Mouse (Mus musculus) forebrain, embryonic 16.5 days (tissue): Measurements from ENCODE around the gene Btbd7. TPM values are rescaled to one million over a fixed set of nuclear protein-coding genes. Genes with fewer than 3 reads are reported as not detected.
A peak's percentile ranks its signal among the peaks of the same experiment; 100 is the strongest.

Experiments used
- ATAC-seq: fragments of 200-750 bp; cut with Nextera tagmentation; 2 replicates; pipeline ENCODE4 v1.8.0; 2017; ENCODE audit warnings: mild to moderate bottlenecking, moderate library complexity
- H3K27ac ChIP-seq: fragments of 300-500 bp; sonication (generic); 2 replicates; pipeline ENCODE4 v1.5.1; 2014; ENCODE audit warnings: low read length, control low read depth
- H3K27me3 ChIP-seq: fragments of 300-500 bp; sonication (generic); replicated peaks from 2 replicates; pipeline ENCODE4 v1.6.1; 2014; ENCODE audit warnings: low read length; ENCODE audit not compliant: control insufficient read depth, insufficient read depth
- H3K36me3 ChIP-seq: fragments of 300-500 bp; sonication (generic); 2 replicates; pipeline ENCODE4 v1.6.1; 2014; ENCODE audit not compliant: control insufficient read depth, insufficient read depth
- H3K4me1 ChIP-seq: fragments of 300-500 bp; sonication (generic); replicated peaks from 2 replicates; pipeline ENCODE4 v1.6.1; 2014; ENCODE audit warnings: low read length; ENCODE audit not compliant: control insufficient read depth, insufficient read depth
- H3K4me2 ChIP-seq: fragments of 300-500 bp; sonication (generic); 2 replicates; pipeline ENCODE4 v1.6.1; 2014; ENCODE audit warnings: mild to moderate bottlenecking, low read length, control low read depth
- H3K4me3 ChIP-seq: fragments of 300-500 bp; sonication (generic); replicated peaks from 2 replicates; pipeline ENCODE4 v1.5.1; 2014; ENCODE audit warnings: mild to moderate bottlenecking, low read length, control low read depth
- H3K9ac ChIP-seq: fragments of 300-500 bp; sonication (generic); replicated peaks from 2 replicates; pipeline ENCODE4 v1.6.1; 2014; ENCODE audit warnings: low read depth, low read length, control low read depth
- H3K9me3 ChIP-seq: fragments of 300-500 bp; sonication (generic); 2 replicates; pipeline ENCODE4 v1.6.1; 2016; ENCODE audit warnings: low read length; ENCODE audit not compliant: control insufficient read depth
- WGBS: fragments of 180-500 bp; shearing (Covaris S2); extraction: QIAGEN DNeasy Blood & Tissue Kit; methylation state at CpG from one replicate; pipeline ENCODE4 v1.1.7; 2014; 5-methylcytosine and 5-hydroxymethylcytosine counted together
- polyA plus RNA-seq: library from polyadenylated mRNA; unstranded; fragments of >200 nt; fragmentation: Nextera tagmentation; extraction: Ambion mirVana; gene quantifications from 2 replicates; pipeline ENCODE4 v1.2.1, GENCODE M21; 2015

Gene Btbd7
- polyA plus RNA-seq, 1 experiment from 2014 or later = 16.1 TPM

DNA sequence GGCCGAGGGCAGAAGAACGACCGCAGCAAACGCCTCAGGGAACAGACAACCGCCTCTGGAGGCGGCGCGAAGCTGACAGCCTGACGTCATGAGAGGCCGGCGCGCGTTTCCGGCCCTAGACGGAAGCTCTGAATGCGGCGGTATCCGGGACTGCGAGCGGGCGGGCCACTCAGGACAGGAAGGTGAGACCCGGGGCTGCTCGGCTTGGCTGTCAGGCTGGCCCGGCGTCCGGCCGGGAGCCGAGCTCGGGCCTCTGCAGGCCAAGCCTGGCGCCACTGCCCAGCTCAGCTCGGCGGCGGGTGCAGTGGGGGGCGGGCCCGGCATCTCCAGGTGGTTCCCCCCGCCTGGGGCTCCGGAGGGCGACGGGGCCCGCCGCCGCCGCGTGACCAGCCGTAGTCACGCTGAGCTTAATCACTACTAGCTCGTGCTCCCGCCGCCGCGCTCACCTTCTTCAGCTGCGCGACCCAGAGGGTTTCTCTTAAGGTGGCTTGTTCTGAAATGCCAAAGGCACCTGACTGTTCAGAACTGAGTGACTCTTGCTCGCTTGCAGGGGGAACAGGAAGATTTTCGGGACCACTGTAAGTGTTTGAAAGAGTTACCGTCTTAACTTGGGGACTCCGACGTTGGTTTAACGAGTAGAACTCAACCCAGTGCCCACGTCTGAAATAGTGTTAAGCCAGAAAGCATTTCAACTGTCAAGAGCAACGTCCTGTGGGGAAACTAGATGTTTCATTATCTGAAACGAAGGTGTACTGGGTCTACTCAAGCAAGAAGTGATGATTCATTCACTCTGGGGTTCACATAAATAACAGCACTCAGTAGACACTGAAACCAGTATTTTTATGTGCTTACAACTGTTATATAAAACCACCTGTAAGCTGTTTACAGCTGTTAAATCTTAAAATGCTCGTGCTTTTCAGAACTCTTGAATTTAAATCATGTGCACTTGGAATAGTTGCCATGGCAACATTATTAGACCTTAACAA is 134.4 kb downstream of the Btbd7 start, which contains the start of the genes Moap1 and Tmem251:
Moap1 (minus strand) TSS at position 73 of the 986 bp plus-strand sequence.
Tmem251 (plus strand) TSS at position 174 of the 986 bp plus-strand sequence.
- WGBS = under 1% methylated on average over 61 of the region's 63 CpGs
- Histone ChIP-seq H3K9ac (peak within 1 kb of the TSS; percentile 76), H3K9me3 (no peaks in the 10 kb centered on the region), H3K4me3 (peak within 1 kb of the TSS; percentile 83), H3K27me3 (no peaks in the 10 kb centered on the region), H3K36me3 (peaks cover 2% of the 10 kb centered on the region; the same call in 1 of the 2 replicates), H3K4me2 (peak within 1 kb of the TSS; percentile 74), H3K4me1 (peaks cover 21% of the 10 kb centered on the region), H3K27ac (peak within 1 kb of the TSS; percentile 90)
- ATAC-seq = peak; percentile 98

DNA sequence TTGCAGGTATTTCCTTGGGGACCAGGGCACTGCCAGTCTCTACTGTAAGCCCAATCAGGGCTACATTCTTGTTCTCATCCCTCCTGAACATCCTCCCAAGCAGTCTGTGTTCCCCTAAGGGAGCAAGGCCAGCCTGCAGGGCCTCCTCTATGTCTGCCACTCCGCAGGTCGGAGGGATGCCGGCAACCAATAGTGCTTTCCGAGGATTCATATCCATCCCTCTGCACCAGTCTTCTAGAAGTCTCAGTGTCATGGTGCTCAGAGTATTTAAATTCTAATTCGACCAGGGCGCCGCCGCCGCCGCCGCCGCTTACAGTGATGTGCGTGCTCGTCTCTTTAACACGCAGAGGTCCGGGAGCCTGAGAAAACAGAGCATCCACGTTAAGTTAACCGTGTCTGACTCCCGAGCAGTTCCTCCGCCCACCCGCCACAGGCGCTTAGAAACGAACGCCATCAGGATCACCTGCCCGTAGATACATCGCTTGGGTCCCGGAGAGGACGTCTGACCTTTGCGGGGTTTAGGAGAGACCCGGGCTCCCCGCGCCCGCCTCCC is 135.2 kb downstream of the Btbd7 start:
- peak overlapping the region; percentile 90 for H3K27ac ChIP-seq
- H3K9me3 ChIP-seq = no peaks in the 10 kb centered on the region
- peaks cover 21% of the 10 kb centered on the region for H3K4me1 ChIP-seq
- H3K9ac ChIP-seq = peak overlapping the region; percentile 76
- WGBS = 0% methylated on average over 33 of the region's 33 CpGs
- H3K4me3 ChIP-seq = peak overlapping the region; percentile 83
- peak; percentile 65 for ATAC-seq
- peak overlapping the region; percentile 74 for H3K4me2 ChIP-seq
- H3K27me3 ChIP-seq = no peaks in the 10 kb centered on the region
- H3K36me3 ChIP-seq = peaks cover 2% of the 10 kb centered on the region; the same call in 1 of the 2 replicates

DNA sequence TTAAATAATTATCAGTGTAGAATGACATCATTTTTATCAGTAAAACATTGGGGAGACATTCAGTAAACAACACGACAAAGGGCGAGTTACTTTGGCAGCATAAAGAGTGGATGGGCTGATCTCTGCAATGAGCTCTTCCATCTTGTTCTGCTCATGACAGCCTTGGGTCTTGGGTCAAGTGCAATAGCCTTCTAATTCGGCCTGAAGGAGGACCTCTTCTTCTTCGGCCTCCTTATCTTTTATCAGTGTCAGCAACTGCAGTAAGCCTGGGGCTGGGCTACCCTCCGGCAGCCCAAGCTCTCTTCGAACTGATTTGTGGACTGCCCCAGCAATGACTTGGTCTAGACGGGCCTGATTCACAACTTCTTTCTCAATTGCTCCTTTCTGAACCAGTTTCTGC is 136.2 kb downstream of the Btbd7 start:
- Histone ChIP-seq H3K4me1 (peaks cover 21% of the 10 kb centered on the region), H3K4me3 (no peak overlapping the region), H3K4me2 (no peak overlapping the region), H3K27me3 (no peaks in the 10 kb centered on the region), H3K36me3 (peaks cover 2% of the 10 kb centered on the region; the same call in 1 of the 2 replicates), H3K27ac (no peak overlapping the region), H3K9ac (no peak overlapping the region), H3K9me3 (no peaks in the 10 kb centered on the region)
- WGBS = 88% methylated on average over 7 of the region's 7 CpGs
- ATAC-seq = no peak

DNA sequence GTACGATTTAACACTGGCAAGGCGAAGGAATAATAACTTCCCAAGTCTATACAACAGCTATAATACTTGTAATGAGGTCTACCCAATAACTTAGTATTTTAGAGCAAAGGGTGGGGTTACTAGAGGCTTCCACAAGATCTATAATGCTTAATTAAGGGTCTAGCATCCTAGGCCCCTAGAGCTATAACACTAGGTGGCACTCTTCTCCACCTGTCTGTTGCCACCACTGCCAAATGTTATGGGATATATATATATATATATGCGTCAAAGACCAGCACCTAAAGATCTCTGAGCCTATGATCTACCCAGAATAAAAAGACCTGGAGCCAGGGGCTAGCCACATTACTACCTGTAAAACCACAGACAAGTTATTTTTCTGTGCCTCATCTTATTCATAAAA is 138.0 kb downstream of the Btbd7 start:
- H3K9me3 ChIP-seq = no peaks in the 10 kb centered on the region
- H3K27me3 ChIP-seq = no peaks in the 10 kb centered on the region
- WGBS = 61% methylated on average over 3 of the region's 3 CpGs
- no peak overlapping the region for H3K27ac ChIP-seq
- H3K4me1 ChIP-seq = peaks cover 21% of the 10 kb centered on the region
- H3K36me3 ChIP-seq = no peaks in the 10 kb centered on the region
- no peak overlapping the region for H3K9ac ChIP-seq
- H3K4me3 ChIP-seq = no peak overlapping the region
- no peak overlapping the region for H3K4me2 ChIP-seq
- no peak for ATAC-seq

DNA sequence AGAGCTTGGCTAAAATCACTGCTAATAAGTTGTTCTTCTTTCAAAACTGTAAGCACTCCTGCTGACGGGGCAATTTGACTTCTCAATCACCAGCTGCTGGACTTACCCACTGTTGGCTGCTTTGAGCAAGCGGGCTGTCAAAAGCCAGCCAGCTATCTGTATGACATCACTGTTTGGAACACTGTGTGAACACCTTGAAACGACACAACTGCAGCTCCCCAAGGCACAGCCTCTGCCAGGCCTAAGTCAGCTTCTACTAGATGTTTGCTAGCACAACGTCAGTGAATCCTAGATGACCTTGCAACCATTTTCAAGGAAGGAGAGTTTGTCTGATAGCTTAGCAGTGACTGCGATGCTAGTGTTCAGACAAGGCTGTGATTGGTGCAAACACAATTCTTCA is 139.2 kb downstream of the Btbd7 start:
- Histone ChIP-seq H3K9ac (no peak overlapping the region), H3K9me3 (no peaks in the 10 kb centered on the region), H3K27me3 (no peaks in the 10 kb centered on the region), H3K4me1 (peaks cover 12% of the 10 kb centered on the region), H3K27ac (no peak overlapping the region), H3K4me3 (no peak overlapping the region), H3K4me2 (no peak overlapping the region), H3K36me3 (no peaks in the 10 kb centered on the region)
- WGBS = 73% methylated on average over 5 of the region's 5 CpGs
- ATAC-seq = no peak

DNA sequence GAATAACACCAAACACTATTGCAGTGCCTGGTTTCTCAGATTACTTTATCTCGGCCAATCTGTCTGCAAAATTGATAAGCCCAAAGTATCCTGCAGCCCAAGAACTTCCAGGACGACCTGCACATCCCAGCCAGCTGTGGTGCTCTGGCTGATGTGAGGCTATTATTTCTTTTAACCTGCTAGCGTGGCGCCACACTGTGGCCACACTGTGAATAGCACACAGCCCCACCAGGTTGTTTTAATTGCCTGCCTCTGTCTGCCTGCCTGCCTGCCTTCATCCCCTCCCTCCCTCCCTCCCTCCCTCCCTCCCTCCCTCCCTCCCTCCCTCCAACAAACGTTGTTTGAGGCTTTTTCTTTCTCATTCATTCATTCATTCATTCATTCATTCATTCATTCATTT is 144.9 kb downstream of the Btbd7 start:
- Histone ChIP-seq H3K4me3 (no peak overlapping the region), H3K4me1 (peaks cover 21% of the 10 kb centered on the region), H3K9me3 (no peaks in the 10 kb centered on the region), H3K27ac (no peak overlapping the region), H3K36me3 (no peaks in the 10 kb centered on the region), H3K9ac (no peak overlapping the region), H3K27me3 (no peaks in the 10 kb centered on the region), H3K4me2 (no peak overlapping the region)
- no peak for ATAC-seq
- WGBS = 14% methylated on average over 4 of the region's 5 CpGs

DNA sequence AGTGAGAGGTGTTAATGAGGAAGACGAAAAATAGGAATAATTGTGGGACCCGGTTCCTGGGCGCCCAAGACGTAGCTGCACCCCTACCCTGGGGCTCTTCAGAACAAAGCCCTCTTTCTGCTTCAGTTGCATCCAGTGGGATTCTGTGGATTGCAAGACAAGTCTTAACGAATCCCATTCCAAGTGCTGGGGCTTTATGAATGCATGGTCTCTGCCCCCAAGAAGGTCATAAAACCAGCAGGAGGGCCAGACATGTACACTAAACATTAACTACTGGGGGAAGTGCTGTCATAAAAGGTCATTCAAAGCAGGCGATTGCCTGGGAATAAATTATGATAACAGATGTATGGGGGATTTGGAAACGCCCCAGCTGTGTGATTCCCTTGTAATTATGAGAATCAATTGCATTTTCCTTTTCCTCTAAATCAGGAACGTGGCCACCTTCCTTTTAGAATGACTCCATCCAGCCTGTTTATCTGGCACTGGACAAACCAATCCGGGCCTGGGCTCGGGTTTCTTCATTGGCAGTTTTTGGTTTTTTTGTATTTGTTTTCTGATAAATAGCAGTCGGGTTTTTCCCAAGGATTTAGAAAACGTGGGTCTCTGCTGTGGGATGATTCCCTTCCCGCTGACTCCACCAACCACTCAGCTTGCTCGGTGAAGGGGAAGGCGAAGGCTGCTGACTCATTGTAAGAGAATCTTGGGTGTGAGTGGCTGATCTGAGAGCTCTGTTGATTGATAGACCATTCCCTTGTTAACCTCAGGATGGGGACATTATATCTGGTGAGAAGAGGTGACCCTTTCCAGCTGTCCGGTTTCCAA is 147.3 kb downstream of the Btbd7 start:
- H3K4me3 ChIP-seq = peak overlapping the region; percentile 20
- H3K4me1 ChIP-seq = peaks cover 21% of the 10 kb centered on the region
- H3K27ac ChIP-seq = peak overlapping the region; percentile 86
- no peaks in the 10 kb centered on the region for H3K9me3 ChIP-seq
- H3K4me2 ChIP-seq = peak overlapping the region; percentile 45
- ATAC-seq = peak; percentile 66
- H3K36me3 ChIP-seq = no peaks in the 10 kb centered on the region
- 0 out of 2 replicates have a peak overlapping the region, but pooled peaks have one; percentile 20 for H3K9ac ChIP-seq
- no peaks in the 10 kb centered on the region for H3K27me3 ChIP-seq
- 14% methylated on average over 16 of the region's 16 CpGs for WGBS
